Mouse (Mus musculus): ENCODE measurements around the gene Nbl1. TPM values are rescaled to one million over a fixed set of nuclear protein-coding genes. Genes with fewer than 3 reads are reported as not detected.
A peak's percentile ranks its signal among the peaks of the same experiment; 100 is the strongest.

The Nbl1 gene
- polyA plus RNA-seq, 1 experiment from 2014 or later: 91.6 TPM

- no peak overlapping the region for H3K9ac ChIP-seq (replicated peaks; ENCODE audit: low read length)
- H3K9me3 ChIP-seq (replicated peaks; ENCODE audit: control insufficient read depth, low read length): no peaks in the 10 kb centered on the region
- peaks cover 2% of the 10 kb centered on the region; the same call in 1 of the 2 replicates for H3K4me1 ChIP-seq (ENCODE audit: control insufficient read depth, insufficient read depth, low read length)
- no peak for ATAC-seq (replicated peaks; ENCODE audit: insufficient number of reproducible peaks, low FRiP score, low TSS enrichment, low read depth)
- H3K27me3 ChIP-seq (ENCODE audit: control insufficient read depth, insufficient read depth, low read length): no peaks in the 10 kb centered on the region
- H3K4me2 ChIP-seq (ENCODE audit: low read depth, low read length): no peak overlapping the region
- no peak overlapping the region for H3K4me3 ChIP-seq (ENCODE audit: low read depth, low read length)
- no peaks in the 10 kb centered on the region for H3K36me3 ChIP-seq (replicated peaks; ENCODE audit: control insufficient read depth, insufficient read depth, low read depth, low read length)
- H3K27ac ChIP-seq (replicated peaks; ENCODE audit: low read depth, low read length): no peak overlapping the region
- WGBS: 71% methylated on average over 5 of the region's 5 CpGs
- DNase-seq (ENCODE audit: low spot score): no peak
Measured at GRCm38 (mm10) chr4:139042611-139043010, 50.2 kb downstream of the Nbl1 start.

GRCm38 (mm10) chr4:139040084-139040839 is 52.5 kb downstream of the Nbl1 start:
- Histone ChIP-seq H3K27me3 (ENCODE audit: control insufficient read depth, insufficient read depth, low read length) (no peaks in the 10 kb centered on the region), H3K4me3 (ENCODE audit: low read depth, low read length) (no peak overlapping the region), H3K4me2 (ENCODE audit: low read depth, low read length) (0 out of 2 replicates have a peak overlapping the region, but pooled peaks have one; percentile 2), H3K27ac (replicated peaks; ENCODE audit: low read depth, low read length) (no peak overlapping the region), H3K36me3 (replicated peaks; ENCODE audit: control insufficient read depth, insufficient read depth, low read depth, low read length) (no peaks in the 10 kb centered on the region), H3K4me1 (ENCODE audit: control insufficient read depth, insufficient read depth, low read length) (peaks cover 2% of the 10 kb centered on the region; the same call in 1 of the 2 replicates), H3K9me3 (replicated peaks; ENCODE audit: control insufficient read depth, low read length) (no peaks in the 10 kb centered on the region), H3K9ac (replicated peaks; ENCODE audit: low read length) (no peak overlapping the region)
- DNase-seq (ENCODE audit: low spot score): peak; percentile 35
- WGBS: 4% methylated on average over 10 of the region's 10 CpGs
- 0 out of 2 replicates have a peak, but pooled peaks have one; percentile 45 for ATAC-seq (replicated peaks; ENCODE audit: insufficient number of reproducible peaks, low FRiP score, low TSS enrichment, low read depth)

- H3K9ac ChIP-seq (replicated peaks; ENCODE audit: low read length): no peak overlapping the region
- 68% methylated on average over 17 of the region's 17 CpGs for WGBS
- ATAC-seq (replicated peaks; ENCODE audit: insufficient number of reproducible peaks, low FRiP score, low TSS enrichment, low read depth): no peak
Measured at GRCm38 (mm10) chr4:139037795-139038607, 54.8 kb downstream of the Nbl1 start.

DNA sequence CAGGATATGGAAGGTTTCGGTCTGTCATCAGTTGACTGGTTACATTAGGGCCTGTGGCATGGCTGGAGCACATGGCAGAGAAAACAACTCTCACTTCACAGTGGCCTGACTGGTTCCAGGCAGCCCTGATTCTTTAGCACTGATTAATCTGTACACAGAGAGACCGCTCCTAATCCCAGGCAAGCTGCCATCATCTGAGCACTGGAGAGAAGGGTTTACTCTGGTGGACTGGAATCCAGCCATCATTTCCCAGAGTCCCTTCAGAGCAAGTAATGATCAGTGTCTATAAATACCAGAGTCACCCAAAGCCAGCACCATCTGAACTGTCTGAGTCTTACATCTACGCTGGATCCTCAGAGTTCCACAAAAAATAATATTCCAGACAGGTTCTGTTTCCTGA is 57.0 kb downstream of the Nbl1 start:
- H3K4me1 ChIP-seq (ENCODE audit: control insufficient read depth, insufficient read depth, low read length): peaks cover 1% of the 10 kb centered on the region; the same call in 1 of the 2 replicates
- H3K9ac ChIP-seq (replicated peaks; ENCODE audit: low read length): no peak overlapping the region
- H3K9me3 ChIP-seq (replicated peaks; ENCODE audit: control insufficient read depth, low read length): no peaks in the 10 kb centered on the region
- 95% methylated on average over 3 of the region's 3 CpGs for WGBS
- H3K4me2 ChIP-seq (ENCODE audit: low read depth, low read length): no peak overlapping the region
- no peak for DNase-seq (ENCODE audit: low spot score)
- H3K27me3 ChIP-seq (ENCODE audit: control insufficient read depth, insufficient read depth, low read length): no peaks in the 10 kb centered on the region
- no peak overlapping the region for H3K4me3 ChIP-seq (ENCODE audit: low read depth, low read length)
- no peaks in the 10 kb centered on the region for H3K36me3 ChIP-seq (replicated peaks; ENCODE audit: control insufficient read depth, insufficient read depth, low read depth, low read length)
- ATAC-seq (replicated peaks; ENCODE audit: insufficient number of reproducible peaks, low FRiP score, low TSS enrichment, low read depth): no peak
- no peak overlapping the region for H3K27ac ChIP-seq (replicated peaks; ENCODE audit: low read depth, low read length)

More at GRCm38 (mm10) chr4:139037795-139038607, 54.8 kb downstream of the Nbl1 start:
- H3K27me3 ChIP-seq (ENCODE audit: control insufficient read depth, insufficient read depth, low read length): no peaks in the 10 kb centered on the region
- no peak overlapping the region for H3K4me3 ChIP-seq (ENCODE audit: low read depth, low read length)
- no peak overlapping the region for H3K27ac ChIP-seq (replicated peaks; ENCODE audit: low read depth, low read length)
- no peak for DNase-seq (ENCODE audit: low spot score)
- H3K4me1 ChIP-seq (ENCODE audit: control insufficient read depth, insufficient read depth, low read length): peaks cover 2% of the 10 kb centered on the region; the same call in 1 of the 2 replicates
- no peaks in the 10 kb centered on the region for H3K36me3 ChIP-seq (replicated peaks; ENCODE audit: control insufficient read depth, insufficient read depth, low read depth, low read length)
- H3K9me3 ChIP-seq (replicated peaks; ENCODE audit: control insufficient read depth, low read length): no peaks in the 10 kb centered on the region
- no peak overlapping the region for H3K4me2 ChIP-seq (ENCODE audit: low read depth, low read length)

DNA sequence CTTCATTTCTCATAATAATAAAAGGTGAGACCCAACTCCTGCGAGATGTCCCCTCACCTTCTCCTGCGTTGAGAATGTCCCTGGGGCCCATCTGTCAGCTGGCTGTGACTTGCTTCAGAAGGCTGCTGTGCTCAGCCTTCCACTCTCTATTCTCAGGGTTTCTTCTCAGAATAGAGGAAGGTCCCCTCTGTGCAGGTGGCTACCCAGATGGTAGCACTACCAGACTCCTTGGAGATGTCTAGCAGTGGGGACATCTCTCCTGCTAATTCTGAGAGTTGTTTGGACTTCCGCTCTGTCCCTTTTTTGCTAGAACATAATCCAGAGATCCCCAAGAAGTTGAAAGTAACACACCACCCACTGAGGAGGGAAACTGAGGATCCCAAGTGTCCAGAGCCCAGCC is 57.9 kb downstream of the Nbl1 start:
- WGBS: 78% methylated on average over 3 of the region's 3 CpGs
- H3K4me3 ChIP-seq (ENCODE audit: low read depth, low read length): no peak overlapping the region
- no peak overlapping the region for H3K27ac ChIP-seq (replicated peaks; ENCODE audit: low read depth, low read length)
- ATAC-seq (replicated peaks; ENCODE audit: insufficient number of reproducible peaks, low FRiP score, low TSS enrichment, low read depth) (no peak), DNase-seq (ENCODE audit: low spot score) (no peak)
- H3K27me3 ChIP-seq (ENCODE audit: control insufficient read depth, insufficient read depth, low read length): no peaks in the 10 kb centered on the region
- H3K9me3 ChIP-seq (replicated peaks; ENCODE audit: control insufficient read depth, low read length): no peaks in the 10 kb centered on the region
- H3K4me2 ChIP-seq (ENCODE audit: low read depth, low read length): no peak overlapping the region
- H3K9ac ChIP-seq (replicated peaks; ENCODE audit: low read length): no peak overlapping the region
- no peaks in the 10 kb centered on the region for H3K36me3 ChIP-seq (replicated peaks; ENCODE audit: control insufficient read depth, insufficient read depth, low read depth, low read length)
- H3K4me1 ChIP-seq (ENCODE audit: control insufficient read depth, insufficient read depth, low read length): no peaks in the 10 kb centered on the region; the same call in 1 of the 2 replicates

DNA sequence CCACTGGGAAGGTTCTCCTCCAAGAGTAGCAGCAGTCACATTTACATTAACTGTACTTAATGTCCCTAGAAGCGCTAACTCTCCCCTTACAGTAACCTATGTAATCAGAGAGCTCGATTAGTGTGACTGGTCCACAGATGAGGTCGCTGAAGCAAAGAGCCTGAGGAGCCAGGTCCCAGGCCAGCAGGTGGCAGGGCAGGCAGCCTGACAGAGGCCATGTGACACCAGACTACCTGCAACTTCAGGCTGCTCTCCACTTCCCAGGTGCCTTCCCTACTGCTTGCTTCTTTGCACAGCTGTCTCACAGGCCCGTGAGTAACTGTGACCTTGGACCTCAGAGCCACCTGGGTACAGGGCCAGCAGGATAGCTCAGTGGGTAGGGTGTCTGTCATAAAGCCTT is 58.3 kb downstream of the Nbl1 start:
- H3K4me3 ChIP-seq (ENCODE audit: low read depth, low read length): no peak overlapping the region
- ATAC-seq (replicated peaks; ENCODE audit: insufficient number of reproducible peaks, low FRiP score, low TSS enrichment, low read depth) (no peak), DNase-seq (ENCODE audit: low spot score) (no peak)
- no peaks in the 10 kb centered on the region for H3K9me3 ChIP-seq (replicated peaks; ENCODE audit: control insufficient read depth, low read length)
- H3K4me2 ChIP-seq (ENCODE audit: low read depth, low read length): no peak overlapping the region
- no peak overlapping the region for H3K9ac ChIP-seq (replicated peaks; ENCODE audit: low read length)
- WGBS: 56% methylated on average over 4 of the region's 4 CpGs
- H3K4me1 ChIP-seq (ENCODE audit: control insufficient read depth, insufficient read depth, low read length): no peaks in the 10 kb centered on the region; the same call in 1 of the 2 replicates
- no peak overlapping the region for H3K27ac ChIP-seq (replicated peaks; ENCODE audit: low read depth, low read length)
- H3K36me3 ChIP-seq (replicated peaks; ENCODE audit: control insufficient read depth, insufficient read depth, low read depth, low read length): no peaks in the 10 kb centered on the region
- H3K27me3 ChIP-seq (ENCODE audit: control insufficient read depth, insufficient read depth, low read length): no peaks in the 10 kb centered on the region

DNA sequence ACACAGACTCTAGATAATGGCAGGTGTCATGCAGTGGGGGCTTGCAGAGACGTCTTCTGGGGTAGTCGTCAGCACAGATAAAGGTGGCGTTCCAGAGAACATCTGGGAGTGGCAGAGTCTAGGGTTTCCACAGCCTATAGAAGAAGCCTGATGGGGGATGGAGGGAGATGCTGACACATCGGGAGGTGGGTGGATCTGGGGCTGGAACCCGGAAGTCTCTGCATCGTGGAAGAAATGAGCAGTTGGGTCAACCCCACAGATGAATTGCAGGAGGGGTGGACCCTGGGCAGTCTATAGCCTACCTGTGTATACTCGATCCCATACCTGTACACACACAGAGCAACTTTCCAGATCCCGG is 58.8 kb downstream of the Nbl1 start:
- DNase-seq (ENCODE audit: low spot score): no peak
- ATAC-seq (replicated peaks; ENCODE audit: insufficient number of reproducible peaks, low FRiP score, low TSS enrichment, low read depth): no peak
- no peak overlapping the region for H3K27ac ChIP-seq (replicated peaks; ENCODE audit: low read depth, low read length)
- H3K4me1 ChIP-seq (ENCODE audit: control insufficient read depth, insufficient read depth, low read length): no peaks in the 10 kb centered on the region; the same call in 1 of the 2 replicates
- no peak overlapping the region for H3K4me3 ChIP-seq (ENCODE audit: low read depth, low read length)
- H3K36me3 ChIP-seq (replicated peaks; ENCODE audit: control insufficient read depth, insufficient read depth, low read depth, low read length): no peaks in the 10 kb centered on the region
- H3K9me3 ChIP-seq (replicated peaks; ENCODE audit: control insufficient read depth, low read length): no peaks in the 10 kb centered on the region
- WGBS: 83% methylated on average over 8 of the region's 8 CpGs
- no peak overlapping the region for H3K9ac ChIP-seq (replicated peaks; ENCODE audit: low read length)
- H3K27me3 ChIP-seq (ENCODE audit: control insufficient read depth, insufficient read depth, low read length): no peaks in the 10 kb centered on the region
- H3K4me2 ChIP-seq (ENCODE audit: low read depth, low read length): no peak overlapping the region

All from embryonic facial prominence, embryonic 11.5 days (tissue).